Mouse (Mus musculus): ENCODE measurements around the gene Frmd8.
"Not testable (repeated sequence)": the region's sequence is repeated elsewhere in the genome, so short reads cannot be mapped to it uniquely, and the experiment has no call there.

The Frmd8 gene

DNA sequence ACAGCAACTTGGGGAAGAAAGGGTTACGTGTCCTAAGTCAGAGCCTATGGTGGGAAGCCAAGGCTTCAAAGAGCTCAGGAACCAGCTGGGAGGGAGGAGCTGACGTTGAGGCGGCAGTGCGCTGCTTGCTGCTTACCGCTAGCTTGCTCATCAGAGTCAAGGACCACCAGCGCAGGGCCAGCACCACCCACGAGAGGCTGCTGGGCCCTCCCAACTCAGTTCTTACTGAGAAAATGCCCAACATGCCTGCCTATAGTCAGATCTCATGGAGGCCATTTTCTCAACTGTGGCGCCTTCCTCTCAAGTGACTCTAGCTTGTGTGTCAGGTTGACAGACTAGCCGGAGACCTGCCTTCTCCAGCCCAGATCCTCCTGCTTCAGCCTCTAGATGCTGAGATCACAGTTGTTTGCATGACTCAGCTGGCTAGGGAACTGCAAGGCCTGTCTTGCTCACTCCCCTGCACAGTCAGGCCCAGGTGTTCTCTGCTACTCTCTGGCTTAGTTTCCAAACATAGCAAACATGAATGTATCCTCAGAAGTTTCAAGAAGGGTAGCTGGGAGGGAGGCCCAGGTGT is 51.7 kb downstream of the Frmd8 start:
- DNase-seq, result peak; percentile 74

GRCm38 (mm10) chr19:5822834-5823205 is 52.3 kb downstream of the Frmd8 start:
- DNase-seq, result no peak

- no peak for DNase-seq
These were observed 52.8 kb downstream of the Frmd8 start for GRCm38 (mm10) chr19:5822174-5822833.

DNA sequence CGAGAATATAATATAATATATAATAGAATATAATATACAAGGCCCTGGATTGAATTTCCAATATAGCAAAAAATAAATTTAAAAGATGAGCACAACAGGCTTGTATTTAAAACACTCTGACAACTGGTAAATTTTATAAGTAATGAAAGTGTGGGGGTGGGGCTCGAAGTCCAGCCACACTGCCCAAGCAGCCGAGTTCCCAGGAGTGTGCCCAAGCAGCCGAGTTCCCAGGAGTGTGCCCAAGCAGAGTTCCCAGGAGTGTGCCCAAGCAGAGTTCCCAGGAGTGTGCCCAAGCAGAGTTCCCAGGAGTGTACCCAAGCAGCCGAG is 53.3 kb downstream of the Frmd8 start:
- DNase-seq, result no peak

DNA sequence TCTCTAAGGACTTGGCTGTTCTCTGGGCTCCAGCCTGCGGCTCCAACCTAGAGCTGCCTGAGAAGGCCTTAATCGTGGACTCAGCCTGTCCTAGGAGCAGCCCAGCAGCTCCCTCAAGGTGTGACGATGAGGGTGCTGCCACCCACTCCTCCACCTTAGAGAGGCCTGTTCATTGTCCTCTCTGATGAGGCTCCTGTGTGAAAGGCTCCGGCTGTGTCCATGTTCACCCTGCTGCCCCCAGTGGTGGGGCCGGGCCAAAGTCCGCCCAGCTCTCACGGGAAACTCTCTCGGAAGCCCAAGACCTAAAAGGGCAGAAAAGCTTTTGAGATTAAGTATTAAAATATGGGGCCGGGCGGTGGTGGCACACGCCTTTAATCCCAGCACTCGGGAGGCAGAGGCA is 55.5 kb downstream of the Frmd8 start:
- peak; percentile 87 for DNase-seq

DNA sequence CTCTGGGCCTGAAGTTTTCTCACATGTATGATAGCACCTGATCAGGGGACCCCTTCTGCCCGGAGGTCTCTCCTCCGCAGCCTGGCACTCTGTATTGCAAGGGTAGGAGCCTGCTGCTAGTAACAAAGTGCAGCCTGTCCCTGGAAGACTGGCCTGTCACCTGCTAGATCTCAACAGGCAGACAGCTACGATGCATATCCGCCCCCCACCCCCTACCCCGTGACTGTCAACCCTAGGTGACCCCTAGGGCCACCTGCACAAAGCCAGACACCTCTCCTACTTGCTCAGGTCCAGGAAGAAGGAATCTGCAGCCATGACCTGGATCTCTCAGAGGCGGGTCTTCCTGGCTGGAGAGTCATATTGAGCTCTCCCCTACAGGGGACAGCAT is 56.5 kb downstream of the Frmd8 start:
- DNase-seq, result no peak

GRCm38 (mm10) chr19:5817703-5818589 is 57.1 kb downstream of the Frmd8 start:
- DNase-seq, result peak; percentile 95

GRCm38 (mm10) chr19:5815928-5816327 is 59.1 kb downstream of the Frmd8 start:
- DNase-seq, result no peak

DNA sequence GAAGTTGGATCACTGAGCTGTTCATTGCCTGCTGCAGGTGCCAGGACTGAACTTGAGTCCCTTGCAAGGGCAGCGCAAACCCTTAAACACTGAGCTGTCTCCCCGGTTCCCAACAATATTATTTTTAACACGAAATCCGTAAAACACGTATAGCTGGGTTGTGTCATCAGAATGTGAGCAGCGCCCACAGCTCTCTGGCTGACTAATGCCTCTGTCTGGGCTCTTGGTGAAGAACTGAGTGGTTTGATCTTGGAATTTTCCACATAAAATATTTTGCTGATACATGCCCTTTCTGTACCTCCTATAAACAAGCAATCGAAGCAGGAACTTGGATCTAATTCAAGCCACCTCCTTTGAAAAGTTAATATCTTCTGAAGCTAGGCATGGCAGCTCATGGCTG is 60.1 kb downstream of the Frmd8 start:
- DNase-seq, result no peak

- DNase-seq, result not testable (repeated sequence)
These were observed 61.0 kb downstream of the Frmd8 start for GRCm38 (mm10) chr19:5814048-5814447.

- DNase-seq, result no peak
These were observed 61.5 kb downstream of the Frmd8 start for GRCm38 (mm10) chr19:5813567-5813966.

GRCm38 (mm10) chr19:5811771-5812504 is 63.1 kb downstream of the Frmd8 start:
- peak; percentile 86 for DNase-seq

- DNase-seq, result no peak
These were observed 64.1 kb downstream of the Frmd8 start for GRCm38 (mm10) chr19:5810840-5811563.

DNA sequence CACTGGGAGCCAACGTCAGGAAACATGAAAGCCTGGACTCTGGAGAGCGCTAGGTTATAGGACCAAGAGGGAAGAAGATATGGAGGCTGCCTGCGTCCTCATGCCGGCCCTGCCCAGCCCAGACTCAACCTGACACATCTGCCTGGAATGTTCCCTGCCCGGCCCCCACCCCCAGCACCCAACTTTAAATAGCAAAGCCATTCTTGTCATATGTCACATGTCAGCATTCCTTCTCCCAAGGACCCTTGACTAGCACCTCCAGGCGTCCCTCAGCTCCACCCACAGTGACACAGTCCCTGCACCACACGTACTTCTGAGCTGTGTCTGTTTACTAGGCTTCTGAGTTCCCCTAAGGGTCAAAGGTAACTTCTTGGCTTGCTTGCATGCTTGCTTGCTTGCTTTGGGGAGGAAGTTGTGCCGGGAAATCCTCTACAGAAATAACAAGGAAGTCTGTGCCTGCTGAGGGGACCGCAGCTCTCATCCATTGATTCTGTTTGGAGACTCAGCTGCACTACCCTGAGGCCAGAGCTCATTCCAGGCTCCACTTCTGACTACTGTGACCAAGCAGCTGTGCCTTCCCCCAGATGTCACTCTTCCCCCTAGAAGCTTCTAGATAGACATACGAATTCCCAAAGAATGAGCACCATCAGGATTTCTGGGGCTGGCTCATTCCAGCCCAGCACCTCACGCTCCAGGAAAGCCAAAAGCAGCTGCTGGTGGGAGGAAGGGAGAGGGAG is 64.8 kb downstream of the Frmd8 start:
- peak; percentile 86 for DNase-seq

GRCm38 (mm10) chr19:5809712-5810089 is 65.4 kb downstream of the Frmd8 start:
- no peak for DNase-seq

GRCm38 (mm10) chr19:5808955-5809711 is 65.9 kb downstream of the Frmd8 start:
- no peak for DNase-seq

DNA sequence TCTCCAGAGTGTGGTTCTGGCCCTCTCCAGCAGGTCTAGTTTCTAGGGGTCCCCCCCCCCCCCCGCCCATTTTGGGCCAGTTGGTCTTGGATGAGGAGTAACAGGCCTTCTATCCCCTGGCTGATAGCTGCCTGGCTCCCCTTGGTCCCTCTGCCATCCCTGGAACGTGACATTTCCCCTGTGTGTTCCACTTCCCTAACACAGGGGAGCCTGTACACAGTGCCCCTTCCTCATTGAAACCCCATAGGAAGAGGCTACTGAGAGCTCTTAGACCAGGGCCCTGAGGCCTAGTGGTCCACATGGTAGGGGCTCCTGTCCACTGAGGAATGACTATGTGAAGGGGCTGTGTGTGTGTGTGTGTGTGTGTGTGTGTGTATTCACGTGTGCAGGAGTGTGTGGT is 67.3 kb downstream of the Frmd8 start:
- DNase-seq, result no peak

- DNase-seq, result no peak
These were observed 68.3 kb downstream of the Frmd8 start for GRCm38 (mm10) chr19:5806809-5807205.

DNA sequence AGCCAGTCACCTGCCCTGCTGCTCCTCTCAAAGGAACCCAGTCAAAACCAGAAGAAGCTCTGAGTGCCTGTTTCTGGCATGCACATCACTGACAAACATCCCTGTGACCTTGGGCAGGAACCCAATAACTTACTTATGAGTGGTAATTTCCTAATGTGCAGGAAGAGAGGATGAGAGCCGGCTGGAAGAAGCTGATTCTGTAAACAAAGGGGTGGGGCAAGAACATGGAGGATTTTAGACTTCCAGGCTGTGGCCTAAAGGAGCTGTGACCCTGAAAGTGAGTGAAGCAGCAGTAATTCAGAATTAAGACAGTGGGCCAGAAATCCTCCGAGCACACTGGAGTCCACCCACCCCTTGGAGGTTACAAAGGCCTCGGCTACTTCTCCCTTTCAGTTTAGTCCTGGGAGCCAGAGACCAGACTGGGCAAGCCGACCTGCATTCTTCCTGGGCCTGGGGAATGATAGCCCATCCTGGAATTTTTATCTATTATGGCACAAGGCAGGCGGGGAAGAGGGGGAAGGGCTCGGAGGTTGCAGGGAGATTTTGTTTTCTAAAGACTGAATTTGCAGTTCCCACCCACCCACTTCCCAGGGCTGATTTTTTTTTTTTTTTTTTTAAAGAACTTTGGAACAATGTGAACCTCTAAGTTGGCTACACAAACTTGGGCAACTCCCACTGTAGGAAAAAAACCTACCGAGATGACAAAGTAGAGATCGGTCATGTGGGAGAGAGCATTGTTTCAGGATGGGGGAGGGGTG is 68.8 kb downstream of the Frmd8 start:
- peak; percentile 90 for DNase-seq

- no peak for DNase-seq
These were observed 70.6 kb downstream of the Frmd8 start for GRCm38 (mm10) chr19:5804371-5804899.

All from lung, postnatal 10 days (tissue).